Mouse (Mus musculus) forebrain, embryonic 11.5 days (tissue): ENCODE measurements around the gene Bcar3. TPM values are rescaled to one million over a fixed set of nuclear protein-coding genes. Genes with fewer than 3 reads are reported as not detected.

Experiments used
- ATAC-seq: fragments of 200-750 bp; cut with Nextera tagmentation; replicated peaks from 2 replicates; pipeline ENCODE4 v1.8.0; 2017; ENCODE audit warnings: moderate TSS enrichment; ENCODE audit not compliant: low FRiP score
- DNase-seq: peaks from one replicate; pipeline ENCODE4 v3.0.0-alpha.2; 2017; ENCODE audit warnings: low spot score
- H3K27ac ChIP-seq: fragments of 300-500 bp; sonication (generic); 2 replicates; pipeline ENCODE4 v1.5.1; 2014; ENCODE audit warnings: low read depth, low read length
- H3K27me3 ChIP-seq: fragments of 300-500 bp; sonication (generic); 2 replicates; pipeline ENCODE4 v1.6.1; 2014; ENCODE audit warnings: mild to moderate bottlenecking, low read length, mixed read lengths; ENCODE audit not compliant: control insufficient read depth, insufficient read depth
- H3K36me3 ChIP-seq: fragments of 300-500 bp; sonication (generic); 2 replicates; pipeline ENCODE4 v1.6.1; 2014; ENCODE audit warnings: mild to moderate bottlenecking, low read length, moderate library complexity, mixed read lengths; ENCODE audit not compliant: control insufficient read depth, insufficient read depth
- H3K4me1 ChIP-seq: fragments of 300-500 bp; sonication (generic); replicated peaks from 2 replicates; pipeline ENCODE4 v1.6.1; 2014; ENCODE audit warnings: low read length, mixed read lengths; ENCODE audit not compliant: control insufficient read depth, insufficient read depth
- H3K4me2 ChIP-seq: fragments of 300-500 bp; sonication (generic); 2 replicates; pipeline ENCODE4 v1.6.1; 2014; ENCODE audit warnings: low read depth, mild to moderate bottlenecking, low read length, moderate library complexity, mixed read lengths; ENCODE audit not compliant: severe bottlenecking
- H3K4me3 ChIP-seq: fragments of 300-500 bp; sonication (generic); 2 replicates; pipeline ENCODE4 v1.5.1; 2014; ENCODE audit warnings: low read depth, low read length
- H3K9ac ChIP-seq: fragments of 300-500 bp; sonication (generic); 2 replicates; pipeline ENCODE4 v1.6.1; 2014; ENCODE audit warnings: low read length
- H3K9me3 ChIP-seq: fragments of 300-500 bp; sonication (generic); 2 replicates; pipeline ENCODE4 v1.6.1; 2016; ENCODE audit warnings: low read length, mixed read lengths; ENCODE audit not compliant: control insufficient read depth
- WGBS: fragments of 180-500 bp; shearing (Covaris S2); extraction: QIAGEN DNeasy Blood & Tissue Kit; methylation state at CpG from one replicate; pipeline ENCODE4 v1.1.7; 2014; 5-methylcytosine and 5-hydroxymethylcytosine counted together
- polyA plus RNA-seq: library from polyadenylated mRNA; unstranded; fragments of >200 nt; fragmentation: Nextera tagmentation; extraction: Ambion mirVana; gene quantifications from 2 replicates; pipeline ENCODE4 v1.2.1, GENCODE M21; 2014

Bcar3 gene
- polyA plus RNA-seq, 1 experiment from 2014 or later, result 12.5 TPM

- no peak for DNase-seq
- 87% methylated on average over 3 of the region's 3 CpGs for WGBS
- Histone ChIP-seq H3K36me3 (no peaks in the 10 kb centered on the region), H3K9ac (no peak overlapping the region), H3K27me3 (no peaks in the 10 kb centered on the region), H3K4me3 (no peak overlapping the region), H3K9me3 (no peaks in the 10 kb centered on the region), H3K27ac (no peak overlapping the region), H3K4me2 (no peak overlapping the region), H3K4me1 (peaks cover 20% of the 10 kb centered on the region)
- no peak for ATAC-seq
These were observed 198.1 kb downstream of the Bcar3 start for GRCm38 (mm10) chr3:122492006-122492405.

GRCm38 (mm10) chr3:122492872-122493615, 199.1 kb downstream of the Bcar3 start:
- DNase-seq (no peak), ATAC-seq (no peak)
- no peak overlapping the region for H3K4me3 ChIP-seq
- no peaks in the 10 kb centered on the region for H3K27me3 ChIP-seq
- H3K9me3 ChIP-seq, result no peaks in the 10 kb centered on the region
- peak overlapping the region; percentile 21; the same call in 1 of the 2 replicates for H3K4me2 ChIP-seq
- H3K9ac ChIP-seq, result no peak overlapping the region
- H3K4me1 ChIP-seq, result peaks cover 18% of the 10 kb centered on the region
- H3K36me3 ChIP-seq, result no peaks in the 10 kb centered on the region
- 50% methylated on average over 21 of the region's 21 CpGs for WGBS
- H3K27ac ChIP-seq, result no peak overlapping the region

GRCm38 (mm10) chr3:122494764-122495163, 200.8 kb downstream of the Bcar3 start:
- peaks cover 12% of the 10 kb centered on the region; the same call in 1 of the 2 replicates for H3K4me1 ChIP-seq

DNA sequence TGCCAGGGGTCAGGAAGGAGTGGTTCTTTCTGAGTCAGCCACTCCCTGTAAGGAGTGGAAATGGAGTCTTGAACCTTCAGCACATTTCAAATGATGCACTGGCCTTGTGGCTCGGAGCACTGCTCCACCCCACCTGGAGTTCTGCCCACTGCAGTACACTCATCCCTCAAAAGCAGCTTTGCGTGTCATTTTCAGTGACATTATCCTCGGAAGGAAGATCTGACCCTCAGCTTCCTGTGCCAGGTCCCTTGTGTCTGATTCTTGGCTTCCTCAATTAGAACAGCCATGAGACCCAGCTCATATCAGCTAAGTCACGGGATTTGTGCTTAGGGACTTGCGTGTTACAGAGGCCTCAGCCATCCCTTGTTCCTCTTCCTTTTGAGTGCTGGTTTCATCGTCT, 203.9 kb downstream of the Bcar3 start:
- DNase-seq (no peak), ATAC-seq (no peak)
- H3K9me3 ChIP-seq, result no peaks in the 10 kb centered on the region
- H3K4me2 ChIP-seq, result no peak overlapping the region
- no peaks in the 10 kb centered on the region for H3K36me3 ChIP-seq
- no peak overlapping the region for H3K9ac ChIP-seq
- peaks cover 4% of the 10 kb centered on the region; the same call in 1 of the 2 replicates for H3K4me1 ChIP-seq
- no peak overlapping the region for H3K27ac ChIP-seq
- 91% methylated on average over 6 of the region's 6 CpGs for WGBS
- no peaks in the 10 kb centered on the region for H3K27me3 ChIP-seq
- no peak overlapping the region for H3K4me3 ChIP-seq

More at GRCm38 (mm10) chr3:122494764-122495163, 200.8 kb downstream of the Bcar3 start:
- H3K27me3 ChIP-seq, result no peaks in the 10 kb centered on the region
- H3K9me3 ChIP-seq, result no peaks in the 10 kb centered on the region
- no peaks in the 10 kb centered on the region for H3K36me3 ChIP-seq
- H3K9ac ChIP-seq, result no peak overlapping the region
- 92% methylated on average over 6 of the region's 6 CpGs for WGBS
- no peak overlapping the region for H3K4me3 ChIP-seq
- ATAC-seq, result no peak
- H3K27ac ChIP-seq, result no peak overlapping the region
- H3K4me2 ChIP-seq, result no peak overlapping the region
- no peak for DNase-seq

DNA sequence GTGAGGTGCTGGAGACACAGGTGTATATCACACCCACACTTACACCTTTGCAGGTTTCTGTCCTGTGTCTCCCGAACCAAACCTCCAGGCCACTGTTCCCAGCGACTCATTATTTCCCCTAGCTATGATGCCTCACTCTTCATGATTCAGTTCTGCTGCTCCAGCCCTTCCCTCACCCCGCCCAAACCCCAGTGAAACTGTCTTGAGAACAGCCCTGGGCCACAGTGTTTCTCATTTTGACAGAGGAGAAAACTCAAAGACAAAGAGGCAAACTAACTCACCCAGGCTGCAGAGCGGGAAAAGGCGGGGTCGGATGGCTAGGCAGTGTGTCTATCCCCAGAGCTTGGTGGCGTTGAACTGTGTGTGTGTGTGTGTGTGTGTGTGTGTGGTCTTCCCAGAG, 204.6 kb downstream of the Bcar3 start:
- no peaks in the 10 kb centered on the region for H3K27me3 ChIP-seq
- H3K36me3 ChIP-seq, result no peaks in the 10 kb centered on the region
- H3K4me3 ChIP-seq, result no peak overlapping the region
- no peaks in the 10 kb centered on the region for H3K9me3 ChIP-seq
- no peak for ATAC-seq
- no peak overlapping the region for H3K4me2 ChIP-seq
- WGBS, result 84% methylated on average over 7 of the region's 7 CpGs
- DNase-seq, result no peak
- no peak overlapping the region for H3K27ac ChIP-seq
- no peak overlapping the region for H3K9ac ChIP-seq
- peaks cover 3% of the 10 kb centered on the region; the same call in 1 of the 2 replicates for H3K4me1 ChIP-seq

DNA sequence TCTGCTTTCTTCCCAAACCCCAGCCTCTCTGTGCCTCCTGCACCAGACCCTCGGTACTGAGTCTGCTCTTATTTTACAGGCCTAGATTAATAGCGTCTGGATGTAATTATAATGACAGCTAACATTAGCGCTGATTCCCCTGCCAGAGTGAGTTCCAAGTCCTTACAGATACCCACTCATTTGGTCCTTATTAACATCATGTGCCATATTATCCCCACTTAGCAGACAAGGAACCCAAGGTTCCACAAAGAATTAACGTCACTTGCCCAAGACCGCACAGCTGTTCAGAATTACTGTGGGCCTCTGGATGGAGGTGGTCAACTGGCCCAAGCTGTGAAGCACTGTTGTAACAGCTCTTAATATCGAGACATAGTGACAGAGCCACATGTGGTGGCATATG, 205.7 kb downstream of the Bcar3 start:
- no peaks in the 10 kb centered on the region for H3K4me1 ChIP-seq
- no peaks in the 10 kb centered on the region for H3K9me3 ChIP-seq
- no peaks in the 10 kb centered on the region for H3K36me3 ChIP-seq
- no peak overlapping the region for H3K9ac ChIP-seq
- no peak for ATAC-seq
- 80% methylated on average over 6 of the region's 6 CpGs for WGBS
- DNase-seq, result no peak
- no peak overlapping the region for H3K4me3 ChIP-seq
- no peak overlapping the region for H3K27ac ChIP-seq
- no peaks in the 10 kb centered on the region for H3K27me3 ChIP-seq
- H3K4me2 ChIP-seq, result no peak overlapping the region

GRCm38 (mm10) chr3:122500929-122501328, 207.0 kb downstream of the Bcar3 start:
- H3K27me3 ChIP-seq, result no peaks in the 10 kb centered on the region
- DNase-seq (no peak), ATAC-seq (no peak)
- no peak overlapping the region for H3K4me2 ChIP-seq
- no peak overlapping the region for H3K9ac ChIP-seq
- no peak overlapping the region for H3K27ac ChIP-seq
- no peaks in the 10 kb centered on the region; the same call in 1 of the 2 replicates for H3K36me3 ChIP-seq
- no peaks in the 10 kb centered on the region for H3K9me3 ChIP-seq
- 86% methylated on average over 9 of the region's 9 CpGs for WGBS
- H3K4me1 ChIP-seq, result no peaks in the 10 kb centered on the region
- no peak overlapping the region for H3K4me3 ChIP-seq

GRCm38 (mm10) chr3:122506343-122506916, 212.5 kb downstream of the Bcar3 start:
- WGBS, result 93% methylated on average over 10 of the region's 10 CpGs
- H3K4me3 ChIP-seq, result no peak overlapping the region
- no peaks in the 10 kb centered on the region for H3K27me3 ChIP-seq
- H3K9me3 ChIP-seq, result no peaks in the 10 kb centered on the region
- DNase-seq (no peak), ATAC-seq (no peak)
- H3K4me1 ChIP-seq, result no peaks in the 10 kb centered on the region
- H3K27ac ChIP-seq, result no peak overlapping the region
- H3K36me3 ChIP-seq, result no peaks in the 10 kb centered on the region; the same call in 1 of the 2 replicates
- H3K4me2 ChIP-seq, result no peak overlapping the region
- no peak overlapping the region for H3K9ac ChIP-seq
